Mouse (Mus musculus) 3T3-L1 (cell line): ENCODE measurements around the gene Zfp408.

Experiments
- DNase-seq: peaks from one replicate; pipeline ENCODE4 v3.0.0-alpha.2; 2015; ENCODE audit warnings: low read depth, low spot score

Zfp408 gene

DNA sequence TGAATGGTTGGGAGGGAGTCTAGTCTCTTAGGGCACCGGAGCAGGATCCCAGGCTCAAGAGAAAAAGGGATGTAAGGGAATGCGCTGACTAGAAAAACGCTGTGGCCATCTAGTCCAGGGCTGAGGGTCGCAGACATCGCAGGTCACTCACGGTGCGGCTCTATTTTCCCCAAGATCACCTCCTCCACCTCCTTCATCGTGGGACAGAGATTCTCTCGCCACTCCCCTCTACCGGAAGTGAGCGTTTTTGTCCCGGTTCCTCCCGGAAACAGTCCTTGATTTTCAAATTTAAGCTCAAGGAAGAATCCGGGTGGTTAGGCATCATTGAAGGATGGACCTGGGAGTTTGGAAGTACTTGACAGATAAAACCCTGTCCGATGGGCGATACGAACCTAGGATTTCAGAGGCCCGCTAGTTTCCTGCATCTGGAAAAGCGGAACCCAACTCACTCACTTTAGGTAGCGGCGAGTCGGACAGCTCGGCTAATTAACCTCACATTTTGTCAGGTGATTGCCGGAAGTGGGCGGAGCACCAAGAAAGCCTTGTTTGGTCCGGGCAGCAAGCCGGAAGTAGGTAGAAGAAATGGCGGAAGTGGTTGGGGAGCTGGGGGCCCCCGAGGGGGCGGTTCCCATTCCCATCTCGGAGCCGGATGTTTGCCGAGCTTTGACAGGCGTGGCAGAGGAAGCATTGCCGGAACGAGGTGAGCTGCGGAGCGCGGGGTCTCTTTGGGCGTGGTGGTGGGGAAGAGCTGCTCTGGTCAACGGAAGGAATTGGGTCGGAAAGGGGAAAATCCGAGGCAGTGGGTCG lies at the start of gene Zfp408, which contains the start of gene Arhgap1:
TSS of gene Zfp408 (minus strand) at position 239 of the 807 bp plus-strand sequence.
TSS of gene Arhgap1 (plus strand) at position 308 of the 807 bp plus-strand sequence.
- DNase-seq = peak; percentile 100

DNA sequence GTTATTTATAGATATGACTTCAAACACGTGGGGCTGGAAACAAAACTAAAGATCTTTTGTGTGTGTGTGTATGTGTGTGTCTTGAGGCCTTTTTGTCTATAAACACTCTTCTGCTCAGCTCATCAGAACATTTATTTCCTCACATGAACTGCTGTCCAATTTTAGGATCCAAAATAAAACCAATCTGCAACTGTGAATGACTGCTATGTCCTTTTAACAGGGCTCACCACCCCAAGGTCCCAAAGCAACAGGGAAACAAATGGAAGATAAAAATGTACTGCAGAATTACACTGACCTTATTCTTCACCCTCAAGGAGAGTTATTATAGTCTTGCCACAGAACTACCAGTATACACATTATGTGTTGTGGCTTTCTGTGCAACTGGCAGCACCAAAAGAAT lies 49.6 kb upstream of the Zfp408 start:
- no peak for DNase-seq

DNA sequence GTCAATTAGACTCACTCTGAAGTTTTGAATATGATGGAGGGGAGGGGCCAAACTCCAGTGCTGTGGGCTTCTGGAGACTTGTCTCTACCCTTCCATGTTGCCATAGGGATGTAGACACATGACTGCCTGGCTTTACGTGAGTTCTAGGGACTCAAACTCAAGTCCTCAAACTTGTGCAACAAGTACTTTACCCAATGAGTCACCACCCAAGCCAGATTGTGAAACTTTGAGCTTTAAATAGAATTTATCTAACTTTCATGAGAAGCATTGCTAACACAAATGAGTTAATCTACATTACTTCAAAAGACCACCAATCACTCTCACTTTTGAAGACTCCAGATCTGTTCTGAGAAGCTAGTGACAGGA lies 46.6 kb upstream of the Zfp408 start:
- peak; percentile 78 for DNase-seq

DNA sequence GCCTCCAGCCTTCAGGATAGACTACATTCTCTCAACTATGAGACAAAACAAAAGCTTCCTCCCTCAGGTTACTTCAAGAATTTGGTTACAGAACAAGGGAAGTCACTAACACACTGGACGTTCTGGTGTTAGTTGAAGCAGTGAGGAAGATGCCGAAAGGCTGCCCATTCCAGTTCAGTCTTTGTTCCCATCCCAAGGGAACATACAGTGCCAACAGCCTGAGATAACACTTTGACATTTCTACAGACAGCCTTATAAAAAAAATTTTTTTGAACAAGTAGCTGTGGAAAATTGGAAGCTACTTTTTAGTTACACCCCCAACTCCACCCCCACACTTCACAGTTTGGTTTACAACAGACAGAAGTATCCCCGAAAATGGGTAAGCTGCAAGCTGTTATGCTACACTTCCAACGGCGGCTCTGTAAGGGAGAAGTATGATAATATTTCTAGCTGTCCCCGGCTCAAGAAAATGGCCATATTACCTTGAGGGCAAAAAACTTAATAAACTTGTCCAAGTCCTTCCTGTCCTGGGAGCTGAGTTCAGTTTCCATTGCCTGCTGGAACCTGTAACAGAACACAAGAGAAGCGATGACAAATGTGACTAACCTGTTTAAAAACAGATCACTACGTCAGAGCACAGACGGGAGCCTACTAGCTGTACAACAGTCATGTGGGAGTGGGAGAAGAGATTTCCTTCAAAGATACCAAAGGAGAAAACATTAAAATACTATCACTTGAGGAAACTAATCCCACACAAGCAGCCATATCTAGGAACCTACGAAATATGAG lies 46.0 kb upstream of the Zfp408 start:
- DNase-seq = no peak

DNA sequence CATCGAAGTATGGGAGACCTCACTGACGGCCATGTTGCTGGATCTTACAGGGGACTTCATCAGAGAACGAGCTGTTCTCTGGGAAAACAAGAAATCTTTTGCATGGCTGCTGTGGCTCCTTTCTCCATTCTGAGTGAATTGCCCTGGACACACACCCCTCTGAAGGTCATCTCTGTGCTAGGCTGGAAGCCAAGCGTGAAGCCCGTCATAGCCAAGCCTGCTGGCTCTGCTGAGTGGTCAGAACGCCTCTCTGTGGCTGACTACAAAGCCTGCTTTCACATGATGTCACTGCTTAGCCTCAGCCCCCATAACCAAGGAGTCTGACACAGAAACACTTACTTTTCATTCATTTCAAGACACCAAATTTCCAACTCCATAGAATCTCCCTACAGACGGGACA lies 39.9 kb upstream of the Zfp408 start:
- no peak for DNase-seq

DNA sequence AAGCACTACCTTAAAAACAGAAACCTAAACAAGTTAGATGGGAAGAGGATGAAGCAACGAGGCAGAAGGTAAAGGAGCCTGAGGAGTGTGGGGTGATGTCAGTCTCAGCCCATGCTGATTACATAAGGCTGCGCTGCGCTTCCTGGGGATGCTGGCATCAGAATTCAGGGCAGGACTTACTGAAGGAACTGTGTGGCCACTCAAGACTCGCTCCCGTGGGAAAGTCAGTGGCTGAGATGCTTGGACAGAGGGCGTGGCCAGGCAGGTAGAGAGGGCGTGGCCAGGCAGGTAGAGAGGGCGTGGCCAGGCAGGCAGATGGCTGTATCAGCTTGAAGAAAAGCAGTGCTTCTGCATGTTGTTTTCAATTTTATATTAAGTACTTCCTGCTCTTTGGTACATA lies 34.3 kb upstream of the Zfp408 start:
- DNase-seq = no peak

DNA sequence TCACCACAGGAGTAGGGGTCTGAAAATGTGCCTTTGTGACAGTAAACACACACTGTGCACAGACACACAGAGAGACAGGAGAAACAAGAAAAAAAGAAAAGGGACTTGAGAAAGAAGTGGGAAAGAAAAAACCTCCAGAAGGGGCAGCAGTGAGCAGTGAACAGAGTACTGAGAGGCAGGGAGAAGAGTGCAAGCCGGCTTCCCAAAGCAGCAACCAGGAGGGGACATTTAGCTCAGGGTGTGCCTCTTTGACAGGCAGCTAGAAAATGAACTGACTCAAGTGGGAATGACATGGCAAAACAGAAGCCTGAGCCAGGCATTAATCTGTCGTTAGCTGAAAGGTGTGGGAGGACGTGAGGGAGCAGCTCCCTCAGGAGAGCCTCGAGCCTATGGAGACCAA lies 33.3 kb upstream of the Zfp408 start:
- DNase-seq = peak; percentile 84

DNA sequence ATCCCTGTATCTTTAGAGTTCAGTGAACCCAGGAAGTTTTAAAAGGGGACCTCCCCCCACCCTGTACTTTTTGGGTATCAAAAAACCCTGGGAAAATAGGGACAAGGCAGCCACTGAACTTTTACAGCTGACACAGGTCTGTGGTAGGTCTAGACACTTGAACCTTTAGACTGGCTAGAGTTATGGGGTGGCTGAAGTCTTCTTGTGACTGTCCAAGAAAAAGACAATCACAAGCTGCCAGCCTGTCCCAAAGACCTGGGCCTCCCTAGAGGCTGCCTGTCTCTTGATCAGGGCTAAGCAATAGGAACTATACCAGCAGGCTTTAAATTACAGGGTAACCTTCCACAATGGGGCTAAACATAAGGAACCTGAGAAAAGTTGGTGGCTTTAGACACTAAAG lies 27.4 kb upstream of the Zfp408 start:
- DNase-seq = no peak

DNA sequence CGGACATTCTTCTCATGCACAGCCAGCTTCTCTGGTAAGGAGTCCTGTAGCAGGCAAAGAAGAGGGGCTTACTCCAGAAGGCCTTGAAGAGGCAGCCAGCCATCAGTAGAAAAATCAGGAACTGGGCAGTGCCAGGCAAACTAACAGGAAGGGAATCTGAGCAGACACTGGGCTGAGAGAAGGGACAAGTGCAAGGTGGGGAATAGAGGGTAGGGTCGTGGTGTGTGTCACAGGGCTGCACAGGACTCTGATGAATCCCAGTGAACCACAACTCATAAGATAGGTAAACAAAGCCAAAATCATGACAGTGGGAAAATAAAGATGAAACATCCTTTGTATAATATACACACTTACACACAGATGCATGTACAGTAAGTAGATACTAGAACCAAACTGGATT lies 26.8 kb upstream of the Zfp408 start:
- no peak for DNase-seq

DNA sequence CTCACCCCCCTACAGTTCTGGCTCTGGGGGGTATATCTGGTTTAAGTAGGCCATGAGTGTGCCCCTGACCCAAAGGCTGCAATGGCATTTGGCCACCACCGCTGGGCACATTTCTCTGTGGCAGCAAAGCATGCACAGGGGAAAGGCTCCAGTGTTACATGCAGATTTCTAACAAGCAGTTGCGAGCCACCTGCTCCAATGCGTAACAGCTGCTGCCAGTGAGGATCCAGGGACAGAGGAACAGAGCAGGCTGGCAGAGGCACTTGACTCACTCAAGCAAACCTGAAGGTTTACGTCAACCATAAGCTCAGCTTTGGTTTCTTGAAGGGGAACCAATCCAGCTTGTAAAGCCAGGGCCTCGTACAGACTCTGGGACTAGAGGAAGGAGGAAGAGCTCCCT lies 25.3 kb upstream of the Zfp408 start:
- no peak for DNase-seq

DNA sequence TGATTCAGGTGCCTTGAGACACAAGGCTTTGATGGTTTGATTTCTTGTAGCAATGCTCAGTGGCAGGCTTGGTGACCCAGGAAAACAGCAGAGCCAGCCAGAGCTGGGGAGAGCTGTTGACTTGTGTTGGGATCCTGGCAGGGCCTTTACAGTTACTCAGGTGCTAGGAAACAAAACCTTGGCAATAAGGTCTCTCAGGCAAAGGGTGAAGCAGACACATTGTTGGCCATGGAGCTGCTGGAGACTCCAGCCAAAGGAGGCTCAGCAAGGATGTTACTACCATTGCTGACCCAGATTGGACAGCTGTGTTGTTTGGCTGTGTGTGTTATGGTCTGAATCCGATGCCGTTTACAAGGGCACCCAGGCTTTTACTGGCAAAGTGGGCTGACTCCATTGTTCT lies 24.0 kb upstream of the Zfp408 start:
- no peak for DNase-seq

DNA sequence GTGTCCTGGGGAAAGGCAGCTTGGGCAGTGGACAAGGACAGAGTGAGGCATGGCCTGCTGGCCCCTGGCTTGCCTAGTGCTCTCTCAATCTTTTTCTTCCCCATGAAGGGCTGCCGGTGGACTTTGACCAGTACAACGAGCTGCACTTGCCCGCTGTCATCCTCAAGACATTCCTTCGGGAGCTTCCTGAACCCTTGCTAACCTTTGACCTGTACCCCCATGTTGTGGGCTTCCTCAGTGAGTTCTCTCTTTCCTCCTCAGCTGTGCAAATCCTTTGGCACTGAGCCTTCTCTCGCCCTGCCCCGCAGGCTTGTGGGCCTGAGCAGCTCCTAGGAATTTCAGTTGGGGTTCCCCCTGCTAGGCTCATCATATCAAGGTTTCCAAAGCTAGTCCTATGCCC lies 20.4 kb upstream of the Zfp408 start:
- no peak for DNase-seq

DNA sequence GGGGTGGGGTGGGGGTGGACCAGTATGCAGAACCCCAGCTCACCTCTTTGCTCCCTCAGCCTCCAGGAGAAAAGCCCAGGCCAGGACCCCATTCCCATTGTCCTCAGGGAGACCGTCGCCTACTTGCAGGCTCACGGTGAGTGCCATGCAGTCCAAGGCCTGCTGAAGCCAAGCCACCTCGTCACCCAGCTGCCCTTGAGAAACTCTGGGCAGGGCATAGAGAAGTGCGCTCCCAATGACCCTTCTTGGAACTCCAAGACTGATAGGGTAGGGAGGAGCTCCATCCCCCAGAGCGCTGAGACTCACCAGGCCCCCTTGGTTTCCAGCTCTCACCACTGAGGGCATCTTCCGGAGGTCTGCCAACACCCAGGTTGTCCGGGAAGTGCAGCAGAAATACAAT lies 19.7 kb upstream of the Zfp408 start:
- DNase-seq = no peak

DNA sequence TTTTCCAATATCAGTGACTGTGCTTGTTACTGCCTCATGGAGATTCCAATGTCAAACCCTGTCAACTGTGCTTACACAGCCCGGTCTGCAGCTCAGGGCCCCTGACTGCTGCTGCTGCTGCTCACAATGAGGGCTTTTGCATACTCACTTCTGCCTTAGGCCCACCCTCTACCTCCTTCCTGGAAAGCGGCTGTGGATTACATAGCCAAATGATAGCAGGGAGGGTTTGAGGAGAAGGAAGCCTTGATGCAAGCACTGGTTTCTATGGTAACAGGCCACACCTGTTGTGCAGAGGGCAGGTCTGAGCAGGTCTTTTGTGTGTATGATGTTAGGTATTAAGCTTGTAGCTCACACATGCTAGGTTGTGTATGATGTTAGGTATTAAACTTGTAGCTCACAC lies 18.2 kb upstream of the Zfp408 start:
- DNase-seq = no peak

DNA sequence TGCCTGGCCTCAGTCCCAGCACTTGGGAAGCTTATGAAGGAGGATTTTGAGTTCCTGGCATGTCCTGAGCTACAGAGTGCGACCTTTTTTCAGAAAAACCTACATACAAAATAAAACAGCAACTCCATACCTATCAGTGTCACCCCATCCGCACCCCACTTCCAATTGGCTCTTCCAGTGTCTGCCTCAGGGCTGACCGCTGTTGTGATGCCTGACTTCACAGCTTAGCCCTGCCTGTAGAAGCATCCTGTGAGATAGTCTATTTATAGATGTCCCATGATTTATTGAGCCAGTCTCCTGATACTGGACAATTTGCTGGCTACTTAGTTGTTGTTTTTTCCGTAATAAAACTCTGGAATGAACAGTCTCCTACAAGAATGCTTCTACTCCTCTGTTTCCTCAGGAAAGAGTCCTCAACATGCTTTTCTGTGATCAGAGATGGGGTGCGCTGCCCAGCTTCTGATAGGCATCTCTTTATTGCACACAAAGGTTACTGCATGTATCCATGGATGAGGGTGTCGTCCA lies 16.9 kb upstream of the Zfp408 start:
- no peak for DNase-seq

DNA sequence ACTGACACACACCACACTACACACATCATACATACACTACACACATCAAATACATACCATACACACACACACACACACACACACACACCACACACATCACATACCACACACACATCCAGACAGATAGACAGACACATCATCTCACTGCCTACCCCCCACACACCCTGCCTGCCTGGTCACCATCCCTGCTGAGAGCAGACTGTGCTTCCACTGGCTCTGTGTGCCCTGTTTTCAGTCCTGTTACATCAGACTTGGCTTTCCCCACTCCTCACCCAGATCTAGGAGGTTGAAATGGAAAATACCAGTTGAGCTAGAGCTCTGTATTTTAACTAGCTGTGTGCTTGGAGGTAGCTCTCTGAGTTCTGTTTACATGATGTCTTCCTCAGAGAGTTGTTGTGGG lies 15.2 kb upstream of the Zfp408 start:
- DNase-seq = peak; percentile 30

DNA sequence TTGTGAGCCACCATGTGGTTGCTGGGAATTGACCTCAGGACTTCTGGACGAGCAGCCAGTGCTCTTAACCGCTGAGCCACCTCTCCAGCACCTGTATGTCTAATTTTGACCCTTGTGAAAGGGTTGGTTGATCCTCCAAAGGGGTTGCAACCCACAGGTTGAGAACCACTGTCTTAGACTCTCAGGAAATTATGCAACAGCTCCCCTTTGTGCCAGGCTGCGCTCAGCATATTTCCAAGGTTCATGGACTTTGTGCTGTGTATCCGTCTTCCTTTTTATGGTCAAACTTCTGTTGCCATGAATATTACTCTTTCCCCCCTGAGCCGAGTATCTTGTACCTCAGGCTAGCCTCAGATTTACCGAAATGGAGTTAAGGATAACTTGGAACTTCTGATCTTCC lies 11.4 kb upstream of the Zfp408 start:
- no peak for DNase-seq

DNA sequence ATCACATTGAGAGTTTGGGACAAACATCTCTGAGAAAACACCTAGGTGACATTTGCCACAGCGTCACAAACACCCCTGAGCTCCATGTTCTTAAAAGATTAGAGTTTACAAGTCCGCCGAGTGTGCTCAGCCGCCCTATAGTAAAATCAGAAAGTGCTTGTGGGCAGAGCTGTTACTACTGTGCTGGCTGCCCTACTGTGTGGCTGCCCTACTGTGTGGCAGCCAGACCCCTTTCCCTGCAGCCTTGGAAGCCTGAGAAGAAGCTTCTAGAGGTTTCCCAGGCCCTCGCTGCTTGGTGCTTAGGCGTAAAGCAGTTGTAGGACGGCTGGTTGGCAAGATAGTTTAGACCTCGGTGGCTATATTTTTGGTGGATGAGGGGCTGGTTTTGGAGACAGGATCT lies 10.1 kb upstream of the Zfp408 start:
- no peak for DNase-seq

DNA sequence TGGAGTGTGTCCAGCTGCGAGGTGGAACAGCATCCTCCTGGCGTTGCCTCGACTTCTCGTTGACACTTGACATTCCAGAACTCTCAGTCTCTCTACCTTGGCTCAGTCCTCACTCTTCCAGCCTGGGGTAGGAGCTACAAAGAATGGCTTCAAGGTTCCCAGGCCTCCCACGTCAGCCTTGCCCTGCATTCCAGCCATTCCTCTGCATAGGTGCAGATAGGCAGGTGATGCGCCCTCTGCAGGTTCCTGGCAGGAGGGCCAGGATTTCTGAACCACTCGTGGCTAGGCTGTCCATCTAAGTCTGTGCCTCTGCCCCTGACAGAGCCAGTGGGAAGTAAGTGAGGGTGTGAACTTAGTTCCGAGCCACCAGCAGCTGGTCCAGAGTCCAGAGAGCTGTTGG lies 7.2 kb upstream of the Zfp408 start:
- DNase-seq = no peak

DNA sequence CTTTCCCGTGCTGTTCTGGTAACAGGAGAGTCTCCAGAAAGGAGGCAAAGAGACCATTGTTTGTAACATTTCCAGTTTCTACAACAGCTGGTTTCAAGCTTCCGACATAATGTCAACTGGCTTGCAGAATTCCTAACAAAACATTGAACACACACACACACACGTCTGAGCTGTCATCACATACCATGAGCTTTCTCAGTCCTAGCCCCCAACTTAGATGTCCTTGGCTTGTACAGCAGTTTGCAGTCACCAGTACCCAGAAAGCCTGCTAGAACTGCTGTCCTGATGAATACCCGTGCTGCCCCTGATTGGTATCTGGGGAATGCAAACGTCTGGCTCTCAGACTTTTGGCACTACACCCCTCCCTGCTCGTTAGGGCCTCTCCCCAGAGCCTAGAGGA lies 6.2 kb upstream of the Zfp408 start:
- no peak for DNase-seq

DNA sequence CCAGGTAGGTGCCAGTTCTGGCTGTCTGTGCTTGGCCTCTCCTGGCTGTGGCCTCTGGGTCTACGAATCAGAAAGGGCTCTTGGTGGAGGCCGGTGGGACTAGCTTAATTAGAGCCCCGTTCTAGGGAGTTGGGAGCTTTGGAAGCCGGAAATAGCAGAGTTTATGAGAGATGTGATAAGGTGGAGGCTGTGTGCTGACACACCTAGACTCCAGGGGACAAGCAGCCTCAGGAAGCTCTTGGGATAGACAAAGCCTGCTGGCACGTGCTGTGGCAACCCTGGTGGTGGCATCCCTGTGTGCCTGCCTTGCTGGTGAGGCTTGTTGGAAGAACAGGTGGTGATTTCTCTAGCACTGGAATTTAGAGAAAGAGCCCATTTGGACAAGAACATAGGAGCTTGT lies 5.8 kb upstream of the Zfp408 start:
- no peak for DNase-seq

DNA sequence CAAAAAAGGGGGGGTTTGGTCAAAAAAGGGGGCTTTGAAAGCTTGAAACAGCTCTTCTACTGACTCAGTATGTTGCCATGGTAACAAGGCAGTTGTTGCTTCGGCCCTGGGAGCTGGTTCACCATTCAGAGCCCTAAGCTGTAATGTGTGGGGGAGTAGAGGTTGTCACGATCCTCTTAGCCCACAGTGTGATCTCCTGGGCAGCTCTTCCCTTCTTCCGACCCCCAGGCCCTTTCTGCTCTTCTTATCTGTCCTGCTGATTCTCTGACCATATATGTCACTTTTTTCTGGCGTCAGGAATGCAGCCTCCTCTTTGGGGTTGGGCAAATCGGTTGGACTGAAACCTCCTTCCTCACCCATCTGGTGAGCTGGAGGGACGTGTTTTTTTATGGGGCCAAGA lies 3.3 kb upstream of the Zfp408 start:
- peak; percentile 32 for DNase-seq
